Mouse (Mus musculus) cerebellum, adult 8-10 months (tissue): ENCODE measurements at regions not wholly inside any gene's neighbourhood (a gene's known extent, or its start where the extent isn't known, plus 50 kb on each side); places are given as distances from the start of the nearest gene placed in this dataset.

ENCODE experiments used
- DNase-seq: peaks from one replicate; pipeline ENCODE4 v3.0.0; 2022

- no peak for DNase-seq
Observed at GRCm38 (mm10) chr3:41290535-41291307, 207.9 kb upstream of the Pgrmc2 start.

GRCm38 (mm10) chr3:41288735-41289134 lies 205.9 kb upstream of the Pgrmc2 start:
- no peak for DNase-seq

- no peak for DNase-seq
Observed at GRCm38 (mm10) chr3:41288066-41288465, 205.2 kb upstream of the Pgrmc2 start.

GRCm38 (mm10) chr3:41285336-41285735 lies 202.5 kb upstream of the Pgrmc2 start:
- no peak for DNase-seq

- DNase-seq, result no peak
Observed at GRCm38 (mm10) chr3:41284897-41285296, 202.1 kb upstream of the Pgrmc2 start.

GRCm38 (mm10) chr3:41282431-41283037 lies 199.7 kb upstream of the Pgrmc2 start:
- no peak for DNase-seq

- no peak for DNase-seq
Observed at GRCm38 (mm10) chr3:41276096-41276495, 193.2 kb upstream of the Pgrmc2 start.

- DNase-seq, result no peak
Observed at GRCm38 (mm10) chr3:41268516-41268915, 185.7 kb upstream of the Pgrmc2 start.

- no peak for DNase-seq
Observed at GRCm38 (mm10) chr3:41266216-41266615, 183.4 kb upstream of the Pgrmc2 start.

- no peak for DNase-seq
Observed at GRCm38 (mm10) chr3:41265399-41265798, 182.6 kb upstream of the Pgrmc2 start.

- no peak for DNase-seq
Observed at GRCm38 (mm10) chr3:41258291-41258690, 175.4 kb upstream of the Pgrmc2 start.

GRCm38 (mm10) chr3:41244960-41245359 lies 162.1 kb upstream of the Pgrmc2 start:
- DNase-seq, result no peak

- DNase-seq, result no peak
Observed at GRCm38 (mm10) chr3:41241856-41242552, 159.2 kb upstream of the Pgrmc2 start.

- no peak for DNase-seq
Observed at GRCm38 (mm10) chr3:41239801-41240200, 157.0 kb upstream of the Pgrmc2 start.

GRCm38 (mm10) chr3:41239246-41239645 lies 156.4 kb upstream of the Pgrmc2 start:
- DNase-seq, result no peak

- DNase-seq, result no peak
Observed at GRCm38 (mm10) chr3:41238046-41238445, 155.2 kb upstream of the Pgrmc2 start.

- no peak for DNase-seq
Observed at GRCm38 (mm10) chr3:41235610-41236009, 152.8 kb upstream of the Pgrmc2 start.

GRCm38 (mm10) chr3:41234994-41235393 lies 152.1 kb upstream of the Pgrmc2 start:
- DNase-seq, result no peak

GRCm38 (mm10) chr3:41234191-41234590 lies 151.3 kb upstream of the Pgrmc2 start:
- no peak for DNase-seq

- no peak for DNase-seq
Observed at GRCm38 (mm10) chr3:41233439-41233838, 150.6 kb upstream of the Pgrmc2 start.

- peak; percentile 80 for DNase-seq
Observed at GRCm38 (mm10) chr3:41230961-41231377, 148.1 kb upstream of the Pgrmc2 start.

- no peak for DNase-seq
Observed at GRCm38 (mm10) chr3:41229493-41229892, 146.6 kb upstream of the Pgrmc2 start.

GRCm38 (mm10) chr3:41228536-41228935 lies 145.7 kb upstream of the Pgrmc2 start:
- peak; percentile 32 for DNase-seq

GRCm38 (mm10) chr3:41220746-41221145 lies 137.9 kb upstream of the Pgrmc2 start:
- no peak for DNase-seq
